In genomic region chr14:74871220-74871619, GRCm38 (mm10) we compare ENCODE assay signal across 10 mouse cellular contexts.
DNase-seq lines count a peak whose midpoint lies in the region; ATAC-seq and TF ChIP-seq lines count a peak whose summit lies in the region.
"Had no signal": no experiment of that assay in that cellular context is flagged by ENCODE, and none has a peak within 500 bp of the region (broad histone marks: within the 10 kb centered on the region; RNA-seq: fewer than 3 reads in every experiment).

No protein-coding gene starts in this region.

- H3K27ac ChIP-seq in heart, embryonic 10.5 days: peak overlapping the region; percentile 84
- peak overlapping the region; percentile 56 for H3K27ac ChIP-seq in kidney, postnatal 0 days
- no peak overlapping the region for H3K27ac ChIP-seq in hindbrain, postnatal 0 days
- H3K27ac ChIP-seq: liver, embryonic 15.5 days had no signal

- ATAC-seq in kidney, postnatal 0 days (replicated peaks; ENCODE audit: low FRiP score, low read depth): peak; percentile 46; the same call in 1 of the 2 replicates
- ATAC-seq in hindbrain, postnatal 0 days: no peak

- no peak overlapping the region for H3K4me2 ChIP-seq in kidney, postnatal 0 days (ENCODE audit: low read length)
- no peak overlapping the region for H3K4me2 ChIP-seq in hindbrain, postnatal 0 days (ENCODE audit: low read depth, low read length)
- H3K4me2 ChIP-seq: liver, embryonic 15.5 days had no signal

- WGBS in heart, embryonic 10.5 days: 24% methylated on average over 4 of the region's 4 CpGs
- 33% methylated on average over 4 of the region's 4 CpGs for WGBS in kidney, postnatal 0 days
- 55% methylated on average over 4 of the region's 4 CpGs for WGBS in hindbrain, postnatal 0 days

- no peaks in the 10 kb centered on the region for H3K27me3 ChIP-seq in heart, embryonic 10.5 days (ENCODE audit: insufficient read depth, poor library complexity, severe bottlenecking)
- no peaks in the 10 kb centered on the region for H3K27me3 ChIP-seq in kidney, postnatal 0 days (ENCODE audit: insufficient read depth, low read length)
- H3K27me3 ChIP-seq in hindbrain, postnatal 0 days (ENCODE audit: insufficient read depth, low read length): no peaks in the 10 kb centered on the region
- H3K27me3 ChIP-seq: liver, embryonic 15.5 days had no signal

- no peak for TF ChIP-seq CTCF in kidney, postnatal 0 days (IDR thresholded peaks at IDR 0.05; ENCODE audit: low read depth)
- no peak for TF ChIP-seq CTCF in hindbrain, postnatal 0 days (IDR thresholded peaks at IDR 0.05; ENCODE audit: low read depth)

- H3K9me3 ChIP-seq in heart, embryonic 10.5 days: no peaks in the 10 kb centered on the region
- no peaks in the 10 kb centered on the region for H3K9me3 ChIP-seq in kidney, postnatal 0 days (replicated peaks; ENCODE audit: low read length)
- H3K9me3 ChIP-seq in hindbrain, postnatal 0 days (ENCODE audit: low read length): no peaks in the 10 kb centered on the region
- H3K9me3 ChIP-seq: liver, embryonic 15.5 days had no signal

- peak; percentile 55 to 64 for DNase-seq in heart, adult 18-20 months
- no peak for DNase-seq in heart, adult 8-10 months (ENCODE audit: low spot score)
- peak; percentile 80 for DNase-seq in heart, embryonic 10.5 days (ENCODE audit: low spot score)
- DNase-seq in kidney, postnatal 0 days (ENCODE audit: low spot score): no peak
- DNase-seq in lung, postnatal 25 days (ENCODE audit: low spot score): peak; percentile 83
- no peak for DNase-seq in layer of hippocampus, postnatal 14 days (ENCODE audit: low spot score in 2 of 2)
- no peak for DNase-seq in frontal cortex, postnatal 10 days (ENCODE audit: low spot score in 2 of 2)
- DNase-seq in hindbrain, postnatal 0 days (ENCODE audit: low spot score): no peak
- DNase-seq: thymus, adult 18-20 months had no signal

- H3K9ac ChIP-seq in kidney, postnatal 0 days (ENCODE audit: low read depth, low read length): no peak overlapping the region
- no peak overlapping the region for H3K9ac ChIP-seq in hindbrain, postnatal 0 days (replicated peaks; ENCODE audit: low read length)
- H3K9ac ChIP-seq: liver, embryonic 15.5 days had no signal

- H3K36me3 ChIP-seq in heart, embryonic 10.5 days: no peaks in the 10 kb centered on the region
- no peaks in the 10 kb centered on the region for H3K36me3 ChIP-seq in kidney, postnatal 0 days (ENCODE audit: insufficient read depth, low read length)
- no peaks in the 10 kb centered on the region for H3K36me3 ChIP-seq in hindbrain, postnatal 0 days (ENCODE audit: insufficient read depth, low read length)
- H3K36me3 ChIP-seq: liver, embryonic 15.5 days had no signal

- peaks cover 70% of the 10 kb centered on the region for H3K4me1 ChIP-seq in heart, embryonic 10.5 days
- peaks cover 37% of the 10 kb centered on the region for H3K4me1 ChIP-seq in kidney, postnatal 0 days (replicated peaks; ENCODE audit: insufficient read depth, low read length)
- peaks cover 15% of the 10 kb centered on the region for H3K4me1 ChIP-seq in hindbrain, postnatal 0 days (ENCODE audit: insufficient read depth, low read length)

- no peak overlapping the region for H3K4me3 ChIP-seq in heart, embryonic 10.5 days
- no peak overlapping the region for H3K4me3 ChIP-seq in kidney, postnatal 0 days (replicated peaks; ENCODE audit: low read depth, low read length)
- H3K4me3 ChIP-seq in hindbrain, postnatal 0 days (ENCODE audit: low read length): no peak overlapping the region
- H3K4me3 ChIP-seq: liver, embryonic 15.5 days had no signal

Comparison
In these comparisons a context has a peak if more than half of its experiments do, and no peak if none do; other contexts are left out.
1. DNase-seq: peak in heart, adult 18-20 months (2 of 2), heart, embryonic 10.5 days (single experiment) and lung, postnatal 25 days (single experiment); none in heart, adult 8-10 months (single experiment), kidney, postnatal 0 days (single experiment), layer of hippocampus, postnatal 14 days (0 of 2), frontal cortex, postnatal 10 days (0 of 2) and hindbrain, postnatal 0 days (single experiment).